Mouse (Mus musculus) sigmoid colon, adult 10 weeks (tissue): ENCODE results near the gene Krt7. TPM values are rescaled to one million over a fixed set of nuclear protein-coding genes. Genes with fewer than 3 reads are reported as not detected.

ENCODE experiments used
- polyA plus RNA-seq: library from polyadenylated mRNA; stranded (reverse); fragments of 350-450 nt; fragmentation: Illumina TruSeq; extraction: RNeasy Lipid Tissue Mini Kit (QIAGEN cat#74804); gene quantifications from one replicate; pipeline ENCODE4 v1.2.3, GENCODE M21; 2014; ENCODE audit warnings: low read depth, low replicate concordance

Krt7 gene
- polyA plus RNA-seq: 5.0 TPM

GRCm38 (mm10) chr15:101410775-101411174 is at the start of gene Krt7:
TSS of gene Krt7 (plus strand) at chr15:101411043.

GRCm38 (mm10) chr15:101370101-101370911 is 40.5 kb upstream of the Krt7 start, which contains the start of gene Krt80:
TSS of gene Krt80 (minus strand) at chr15:101370162.

GRCm38 (mm10) chr15:101438555-101438954 is 27.7 kb downstream of the Krt7 start, which contains the start of gene Krt87:
TSS of gene Krt87 (minus strand) at chr15:101438804.

GRCm38 (mm10) chr15:101447444-101447843 is 36.6 kb downstream of the Krt7 start, which contains the start of gene Krt88:
TSS of gene Krt88 (plus strand) at chr15:101447744.

GRCm38 (mm10) chr15:101463651-101464050 is 52.8 kb downstream of the Krt7 start, which contains the start of gene Krt81:
TSS of gene Krt81 (minus strand) at chr15:101463751.

GRCm38 (mm10) chr15:101472952-101473528 is 62.2 kb downstream of the Krt7 start, which contains the start of gene Krt86:
TSS of gene Krt86 (plus strand) at chr15:101473478.

Other genes starting within 250 kb of the Krt7 start
- 38.2 TPM for gene Acvr1b, start 237.0 kb upstream of the Krt7 start, polyA plus RNA-seq
- not detected for gene Grasp, start 186.9 kb upstream of the Krt7 start, polyA plus RNA-seq
- gene Nr4a1, start 156.8 kb upstream of the Krt7 start, polyA plus RNA-seq: 5.3 TPM
- not detected for gene Atg101, start 126.8 kb upstream of the Krt7 start, polyA plus RNA-seq
- not detected for gene 6030408B16Rik, start 117.8 kb upstream of the Krt7 start, polyA plus RNA-seq
- gene Krt80, start 40.9 kb upstream of the Krt7 start, polyA plus RNA-seq: not detected
- gene Krt87, start 27.8 kb downstream of the Krt7 start, polyA plus RNA-seq: 0.50 TPM
- not detected for gene Krt88, start 36.7 kb downstream of the Krt7 start, polyA plus RNA-seq
- gene Krt81, start 52.7 kb downstream of the Krt7 start, polyA plus RNA-seq: not detected
- not detected for gene Krt86, start 62.4 kb downstream of the Krt7 start, polyA plus RNA-seq
- gene Krt83, start 80.5 kb downstream of the Krt7 start, polyA plus RNA-seq: not detected
- gene Gm49425, start 106.2 kb downstream of the Krt7 start, polyA plus RNA-seq: not detected
- not detected for gene Krt84, start 121.8 kb downstream of the Krt7 start, polyA plus RNA-seq
- gene Krt82, start 139.6 kb downstream of the Krt7 start, polyA plus RNA-seq: not detected
- gene Krt90, start 151.9 kb downstream of the Krt7 start, polyA plus RNA-seq: not detected
- not detected for gene Krt75, start 162.9 kb downstream of the Krt7 start, polyA plus RNA-seq
- gene Gm5414, start 217.1 kb downstream of the Krt7 start, polyA plus RNA-seq: not detected
- gene Gm5478, start 236.3 kb downstream of the Krt7 start, polyA plus RNA-seq: not detected